Mouse (Mus musculus) thymus, adult 2 months (tissue): ENCODE results near the gene Stxbp4.

ENCODE experiments used
- CTCF ChIP-seq: fragments of 200-500 bp; IDR thresholded peaks from 2 replicates; pipeline ENCODE4 v1.5.1; 2012; ENCODE audit warnings: mild to moderate bottlenecking, control low read depth, low read length, moderate library complexity, borderline replicate concordance; ENCODE audit not compliant: control insufficient read depth, poor library complexity, insufficient read depth; ENCODE audit errors: extremely low read depth
- POLR2A ChIP-seq: fragments of 200-500 bp; IDR thresholded peaks from 2 replicates; pipeline ENCODE4 v1.6.1; 2012; ENCODE audit warnings: mild to moderate bottlenecking, low read length, control low read depth, moderate library complexity; ENCODE audit not compliant: control insufficient read depth, poor library complexity, insufficient read depth; ENCODE audit errors: extremely low read depth

GRCm38 (mm10) chr11:90492511-90492910, 145.4 kb downstream of the Stxbp4 start:
- TF ChIP-seq CTCF: no peak
- TF ChIP-seq POLR2A: no peak
